Mouse (Mus musculus) E14TG2a.4 (cell line): ENCODE measurements around the gene Fars2.

Experiments used
- CTCF ChIP-seq: conservative IDR thresholded peaks from 2 replicates; pipeline ENCODE4 v1.5.1; 2014; ENCODE audit warnings: low read length
- POU5F1 ChIP-seq: IDR thresholded peaks from 2 replicates; pipeline ENCODE4 v1.6.1; 2014; ENCODE audit warnings: low read length, borderline replicate concordance

DNA sequence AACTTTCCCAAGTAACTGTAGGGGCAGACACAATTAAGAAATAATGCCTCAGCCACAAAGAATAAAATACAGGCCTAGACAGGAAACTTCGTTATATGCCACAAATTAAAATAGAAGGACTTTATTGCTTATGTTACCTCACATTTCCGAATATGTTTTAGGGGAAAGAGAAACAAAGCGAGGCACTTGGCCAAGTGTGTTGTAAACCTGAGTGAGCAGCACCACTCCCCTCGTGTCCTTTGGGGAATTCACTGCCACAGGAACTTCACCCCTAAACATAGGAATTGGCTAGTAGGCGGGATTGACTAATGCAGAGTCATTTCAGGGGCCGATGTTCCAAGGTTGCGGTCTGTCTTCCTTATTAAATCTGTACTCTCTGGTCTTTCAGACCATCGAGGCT lies 197.0 kb downstream of the Fars2 start:
- TF ChIP-seq CTCF = no peak
- no peak for TF ChIP-seq POU5F1
